Mouse (Mus musculus) cerebellum, adult 2 months (tissue): ENCODE data around the gene Slc8a1.

Source experiments
- CTCF ChIP-seq: fragments of 200-500 bp; IDR thresholded peaks from 2 replicates; pipeline ENCODE4 v1.5.1; 2011; ENCODE audit warnings: low read depth, mild to moderate bottlenecking, control low read depth, low read length, moderate library complexity, borderline replicate concordance; ENCODE audit not compliant: insufficient read depth
- POLR2A ChIP-seq: fragments of 200-500 bp; IDR thresholded peaks from 2 replicates; pipeline ENCODE4 v1.6.1; 2011; ENCODE audit warnings: low read length, control low read depth, borderline replicate concordance; ENCODE audit not compliant: insufficient read depth

DNA sequence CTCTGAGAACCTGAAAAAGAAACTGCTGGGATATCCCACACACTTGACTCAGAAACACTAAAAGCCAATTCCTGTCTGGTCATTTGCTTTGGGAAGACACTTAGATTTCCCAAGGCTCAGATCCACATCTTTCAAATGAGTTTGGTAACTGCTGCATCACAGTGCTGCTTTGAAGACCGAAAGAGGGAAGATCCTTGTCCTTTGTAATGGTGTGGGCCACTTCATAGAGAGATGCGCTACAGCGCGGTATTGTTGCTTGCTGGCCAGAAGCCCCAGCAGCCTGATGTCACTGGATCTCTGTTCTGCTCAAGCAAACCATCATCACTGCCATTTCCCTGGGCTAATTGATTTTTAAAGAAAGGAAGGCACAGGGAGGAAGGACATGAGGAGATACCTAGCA lies 325.4 kb downstream of the Slc8a1 start:
- TF ChIP-seq CTCF (no peak), POLR2A (no peak)
